Mouse (Mus musculus): Measurements from ENCODE around the gene Zfhx2.

- TF ChIP-seq POLR2A (IDR thresholded peaks at IDR 0.05; ENCODE audit: insufficient read length, low read depth), result no peak
- no peak for TF ChIP-seq E2F4 (IDR thresholded peaks at IDR 0.05; ENCODE audit: insufficient read depth)
- TF ChIP-seq MYOD1 (IDR thresholded peaks at IDR 0.05; ENCODE audit: control insufficient read depth in 1 of 3, insufficient read length in 2 of 3, low read depth in 2 of 3), result no peak
- no peak for TF ChIP-seq TCF12 (IDR thresholded peaks at IDR 0.05; ENCODE audit: insufficient read depth, poor library complexity, severe bottlenecking)
- no peak for TF ChIP-seq SRF (IDR thresholded peaks at IDR 0.05; ENCODE audit: control insufficient read depth, insufficient read length, low read depth)
Observed at GRCm38 (mm10) chr14:55063117-55063516, 29.0 kb downstream of the Zfhx2 start.

All from myocyte (in vitro differentiated cells).